Mouse (Mus musculus): ENCODE measurements at regions not wholly inside any gene's neighbourhood (a gene's known extent, or its start where the extent isn't known, plus 50 kb on each side); places are given as distances from the start of the nearest gene placed in this dataset.

DNA sequence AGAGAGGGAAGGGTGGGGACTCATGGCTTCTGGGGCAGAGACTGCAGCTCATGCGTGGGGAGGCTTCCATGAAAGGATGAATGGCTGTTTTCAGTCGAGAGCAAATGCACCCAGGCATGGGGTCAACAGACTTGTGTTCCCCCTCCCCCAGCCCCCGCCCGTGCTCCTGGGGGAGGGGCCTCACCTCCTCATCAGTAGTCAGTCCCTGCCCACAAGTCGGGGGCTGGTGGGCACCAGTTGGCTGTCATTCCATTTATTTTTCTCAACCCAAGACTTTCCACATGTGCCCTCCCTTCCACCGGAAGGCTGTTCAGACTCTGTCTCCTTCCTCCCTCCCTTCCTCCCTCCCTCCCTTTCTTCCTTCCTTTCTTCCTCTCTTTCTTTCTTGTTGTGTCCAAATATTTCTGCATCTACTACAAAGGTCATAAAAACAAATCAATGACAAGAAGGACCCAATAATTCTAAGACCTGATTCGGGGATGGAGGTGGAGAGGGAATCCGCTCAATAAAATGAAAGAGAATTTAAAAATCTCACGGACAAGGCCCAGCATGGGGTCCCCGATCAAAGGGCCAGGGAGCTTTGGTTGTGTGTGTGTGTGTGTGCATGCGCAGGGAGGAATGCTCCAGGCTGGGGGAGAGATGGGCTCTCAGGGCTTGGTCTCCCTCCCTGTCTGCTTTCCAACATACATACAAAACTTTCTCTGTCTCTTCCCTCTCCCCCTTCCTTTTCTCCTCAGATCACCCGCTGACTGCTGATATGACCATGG, 57.7 kb downstream of the Rpl14 start:
- Histone ChIP-seq H3K36me3 (ENCODE audit: control insufficient read depth, insufficient read depth, low read length) (no peaks in the 10 kb centered on the region), H3K4me3 (no peak overlapping the region), H3K27ac (no peak overlapping the region), H3K27me3 (ENCODE audit: control insufficient read depth, insufficient read depth, low read length) (no peaks in the 10 kb centered on the region), H3K9ac (ENCODE audit: low read depth, low read length) (no peak overlapping the region), H3K4me1 (ENCODE audit: control insufficient read depth, insufficient read depth, low read length) (no peaks in the 10 kb centered on the region), H3K79me2 (replicated peaks; ENCODE audit: control insufficient read depth, insufficient read depth, low read length) (no peaks in the 10 kb centered on the region)
- 60% methylated on average over 12 of the region's 12 CpGs for WGBS
- intact Hi-C loops (cut with DNase I): no loop called here
- no peak for TF ChIP-seq POLR2A (IDR thresholded peaks at IDR 0.05; ENCODE audit: insufficient read depth, low read depth, low read length)
- TF ChIP-seq EP300 (IDR thresholded peaks at IDR 0.05; ENCODE audit: insufficient read depth, low read depth, low read length): no peak
- no peak for TF ChIP-seq CTCF (IDR thresholded peaks at IDR 0.05)
- DNase-seq: no peak

DNA sequence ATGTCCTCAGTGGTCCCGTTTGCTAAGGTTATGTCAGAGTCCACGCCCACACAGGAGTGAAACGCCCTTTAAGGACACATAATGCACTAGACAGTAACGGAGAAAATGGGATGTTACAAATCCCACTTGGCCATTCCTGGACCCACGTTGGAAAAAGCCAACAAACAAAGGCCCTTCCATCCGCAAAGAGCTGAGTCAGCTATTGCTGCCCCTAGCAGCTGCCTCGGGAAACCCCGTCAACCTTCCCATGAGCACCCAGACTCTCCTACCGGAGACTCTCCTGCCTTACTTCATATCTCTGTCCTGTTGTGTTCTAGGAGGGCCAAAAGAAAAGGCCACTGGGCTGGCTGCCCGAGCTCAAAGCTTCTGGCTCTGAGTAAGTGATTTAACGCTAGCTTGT, 58.4 kb downstream of the Rpl14 start:
- no peak overlapping the region for H3K9ac ChIP-seq (ENCODE audit: low read depth, low read length)
- TF ChIP-seq EP300 (IDR thresholded peaks at IDR 0.05; ENCODE audit: insufficient read depth, low read depth, low read length) (no peak), CTCF (IDR thresholded peaks at IDR 0.05) (no peak), POLR2A (IDR thresholded peaks at IDR 0.05; ENCODE audit: insufficient read depth, low read depth, low read length) (no peak)
- no peaks in the 10 kb centered on the region for H3K79me2 ChIP-seq (replicated peaks; ENCODE audit: control insufficient read depth, insufficient read depth, low read length)
- H3K27me3 ChIP-seq (ENCODE audit: control insufficient read depth, insufficient read depth, low read length): no peaks in the 10 kb centered on the region
- no peak for DNase-seq
- 62% methylated on average over 11 of the region's 11 CpGs for WGBS
- H3K4me3 ChIP-seq: no peak overlapping the region
- intact Hi-C loops (cut with DNase I): no loop called here
- no peaks in the 10 kb centered on the region for H3K36me3 ChIP-seq (ENCODE audit: control insufficient read depth, insufficient read depth, low read length)
- no peaks in the 10 kb centered on the region for H3K4me1 ChIP-seq (ENCODE audit: control insufficient read depth, insufficient read depth, low read length)
- H3K27ac ChIP-seq: no peak overlapping the region

DNA sequence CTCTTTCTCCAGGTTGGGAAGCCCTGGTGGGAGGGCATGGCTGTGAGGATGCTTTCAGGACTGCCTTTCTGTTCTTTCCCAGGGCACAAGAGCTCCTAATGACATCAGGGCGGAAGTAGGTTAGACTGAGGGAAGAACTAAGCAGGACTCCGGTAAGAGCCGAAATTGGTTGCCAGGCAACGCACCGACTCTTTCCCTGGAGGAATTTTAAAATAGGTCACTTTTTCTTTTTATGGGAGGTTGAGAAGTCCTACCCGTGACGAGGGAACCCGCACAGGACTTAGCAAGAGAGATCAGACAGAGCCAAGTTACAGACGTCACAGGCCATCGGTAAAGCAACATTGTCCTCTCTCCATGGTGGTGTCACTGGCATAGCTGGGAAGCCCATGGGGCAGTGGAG, 61.6 kb downstream of the Rpl14 start:
- Histone ChIP-seq H3K4me3 (no peak overlapping the region), H3K36me3 (ENCODE audit: control insufficient read depth, insufficient read depth, low read length) (no peaks in the 10 kb centered on the region), H3K9ac (ENCODE audit: low read depth, low read length) (no peak overlapping the region), H3K4me1 (ENCODE audit: control insufficient read depth, insufficient read depth, low read length) (no peaks in the 10 kb centered on the region), H3K27ac (no peak overlapping the region), H3K27me3 (ENCODE audit: control insufficient read depth, insufficient read depth, low read length) (no peaks in the 10 kb centered on the region), H3K79me2 (replicated peaks; ENCODE audit: control insufficient read depth, insufficient read depth, low read length) (no peaks in the 10 kb centered on the region)
- TF ChIP-seq EP300 (IDR thresholded peaks at IDR 0.05; ENCODE audit: insufficient read depth, low read depth, low read length) (no peak), POLR2A (IDR thresholded peaks at IDR 0.05; ENCODE audit: insufficient read depth, low read depth, low read length) (no peak), CTCF (IDR thresholded peaks at IDR 0.05) (no peak)
- peak in 1 of 2 experiments; percentile 11 for DNase-seq
- WGBS: 86% methylated on average over 10 of the region's 10 CpGs
- intact Hi-C loops (cut with DNase I): no loop called here

DNA sequence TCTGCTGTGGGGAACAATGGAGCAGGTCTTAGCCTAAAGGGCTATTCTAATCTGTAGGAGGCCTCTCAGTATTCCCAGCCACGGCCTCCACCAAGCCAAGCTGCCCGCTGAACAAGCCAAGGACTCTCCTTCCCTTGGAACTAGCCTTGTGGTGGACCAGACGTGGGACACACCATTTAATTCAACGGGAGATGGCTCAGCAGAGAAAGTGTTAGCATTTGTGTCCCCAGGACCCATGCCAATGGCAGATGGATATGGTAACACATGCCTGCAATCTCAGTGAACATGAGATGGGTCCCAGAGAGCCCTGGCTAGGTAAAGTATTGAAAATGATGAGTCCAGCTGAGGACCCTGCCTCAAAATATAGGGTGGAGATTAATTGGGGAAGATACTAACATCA, 71.4 kb downstream of the Rpl14 start:
- no peak overlapping the region for H3K4me3 ChIP-seq
- DNase-seq: no peak
- no peak overlapping the region for H3K9ac ChIP-seq (ENCODE audit: low read depth, low read length)
- 86% methylated on average over 4 of the region's 4 CpGs for WGBS
- no peaks in the 10 kb centered on the region for H3K4me1 ChIP-seq (ENCODE audit: control insufficient read depth, insufficient read depth, low read length)
- no peaks in the 10 kb centered on the region for H3K36me3 ChIP-seq (ENCODE audit: control insufficient read depth, insufficient read depth, low read length)
- intact Hi-C loops (cut with DNase I): no loop called here
- no peaks in the 10 kb centered on the region for H3K79me2 ChIP-seq (replicated peaks; ENCODE audit: control insufficient read depth, insufficient read depth, low read length)
- H3K27me3 ChIP-seq (ENCODE audit: control insufficient read depth, insufficient read depth, low read length): no peaks in the 10 kb centered on the region
- TF ChIP-seq CTCF (IDR thresholded peaks at IDR 0.05) (no peak), POLR2A (IDR thresholded peaks at IDR 0.05; ENCODE audit: insufficient read depth, low read depth, low read length) (no peak), EP300 (IDR thresholded peaks at IDR 0.05; ENCODE audit: insufficient read depth, low read depth, low read length) (no peak)
- no peak overlapping the region for H3K27ac ChIP-seq

DNA sequence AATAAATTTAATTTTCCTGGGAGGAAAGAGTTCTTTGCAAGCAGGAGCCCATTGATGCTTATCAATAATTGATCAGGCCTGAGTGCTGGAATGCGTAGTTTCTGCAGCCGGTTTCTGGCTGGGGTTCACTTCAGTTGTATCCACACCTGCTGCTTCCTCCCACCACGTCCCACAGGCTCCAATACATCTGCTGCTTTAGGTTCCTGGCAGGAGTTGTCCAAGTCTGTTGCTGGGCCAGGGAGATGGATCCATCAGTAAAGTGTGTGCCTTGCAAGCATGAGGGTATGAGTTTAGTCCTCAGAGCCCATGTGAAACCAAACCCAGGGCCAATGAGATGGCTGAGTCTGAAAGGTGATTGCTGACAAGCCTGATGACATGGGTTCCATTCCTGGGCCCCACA, 72.1 kb downstream of the Rpl14 start:
- Histone ChIP-seq H3K4me3 (no peak overlapping the region), H3K27me3 (ENCODE audit: control insufficient read depth, insufficient read depth, low read length) (no peaks in the 10 kb centered on the region), H3K4me1 (ENCODE audit: control insufficient read depth, insufficient read depth, low read length) (no peaks in the 10 kb centered on the region), H3K79me2 (replicated peaks; ENCODE audit: control insufficient read depth, insufficient read depth, low read length) (no peaks in the 10 kb centered on the region), H3K9ac (ENCODE audit: low read depth, low read length) (no peak overlapping the region), H3K27ac (no peak overlapping the region), H3K36me3 (ENCODE audit: control insufficient read depth, insufficient read depth, low read length) (no peaks in the 10 kb centered on the region)
- 88% methylated on average over 3 of the region's 3 CpGs for WGBS
- intact Hi-C loops (cut with DNase I): no loop called here
- TF ChIP-seq CTCF (IDR thresholded peaks at IDR 0.05) (no peak), POLR2A (IDR thresholded peaks at IDR 0.05; ENCODE audit: insufficient read depth, low read depth, low read length) (no peak), EP300 (IDR thresholded peaks at IDR 0.05; ENCODE audit: insufficient read depth, low read depth, low read length) (no peak)
- DNase-seq: no peak

DNA sequence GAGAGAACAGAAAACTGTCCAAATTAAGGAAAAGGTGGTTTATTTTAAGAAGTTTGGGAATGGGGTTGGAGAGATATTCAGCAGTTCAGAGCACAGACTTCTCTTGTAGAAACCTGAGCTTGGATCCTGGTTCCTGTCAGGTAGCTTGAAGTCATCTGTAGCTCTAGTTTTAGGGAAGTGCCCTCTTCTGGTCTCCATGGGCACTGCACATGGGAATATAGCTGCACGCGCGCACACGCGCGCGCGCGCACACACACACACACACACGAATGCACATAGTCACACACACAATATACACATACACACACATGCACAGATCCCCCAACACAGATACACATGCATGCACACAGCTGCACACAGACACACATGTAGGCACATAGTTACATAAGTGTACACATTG, 74.5 kb downstream of the Rpl14 start:
- no peak for DNase-seq
- no peak for TF ChIP-seq POLR2A (IDR thresholded peaks at IDR 0.05; ENCODE audit: insufficient read depth, low read depth, low read length)
- TF ChIP-seq CTCF (IDR thresholded peaks at IDR 0.05): no peak
- TF ChIP-seq EP300 (IDR thresholded peaks at IDR 0.05; ENCODE audit: insufficient read depth, low read depth, low read length): no peak
- WGBS: 96% methylated on average over 10 of the region's 10 CpGs
- no peak overlapping the region for H3K27ac ChIP-seq
- no peaks in the 10 kb centered on the region for H3K36me3 ChIP-seq (ENCODE audit: control insufficient read depth, insufficient read depth, low read length)
- H3K9ac ChIP-seq (ENCODE audit: low read depth, low read length): no peak overlapping the region
- H3K79me2 ChIP-seq (replicated peaks; ENCODE audit: control insufficient read depth, insufficient read depth, low read length): no peaks in the 10 kb centered on the region
- H3K4me1 ChIP-seq (ENCODE audit: control insufficient read depth, insufficient read depth, low read length): no peaks in the 10 kb centered on the region
- H3K4me3 ChIP-seq: no peak overlapping the region
- intact Hi-C loops (cut with DNase I): no loop called here
- no peaks in the 10 kb centered on the region for H3K27me3 ChIP-seq (ENCODE audit: control insufficient read depth, insufficient read depth, low read length)
